Mouse (Mus musculus) megakaryocyte progenitor cell, adult 5-6 weeks (primary cell): ENCODE results near the gene Ascc1. TPM values are rescaled to one million over a fixed set of nuclear protein-coding genes. Genes with fewer than 3 reads are reported as not detected.
"Not testable (repeated sequence)": the region's sequence is repeated elsewhere in the genome, so short reads cannot be mapped to it uniquely, and the experiment has no call there.

Experiments
- ATAC-seq: replicated peaks from 2 replicates; pipeline ENCODE4 v1.8.0; 2016; ENCODE audit warnings: mild to moderate bottlenecking, moderate TSS enrichment, inconsistent platforms; ENCODE audit not compliant: poor library complexity
- total RNA-seq, 2 experiments: library from RNA; stranded (forward) in 1 of 2; stranded (reverse) in 1 of 2; fragments of 157-497, 149-512 nt in 1 of 2; fragments of 200-1000 nt in 1 of 2; gene quantifications; 2 replicates each; pipeline versions ENCODE4 v1.2.3 to v1.2.4; 2015 to 2017

Gene Ascc1
- total RNA-seq, 2 experiments from 2014 or later = 33.2 to 38.3 TPM

DNA sequence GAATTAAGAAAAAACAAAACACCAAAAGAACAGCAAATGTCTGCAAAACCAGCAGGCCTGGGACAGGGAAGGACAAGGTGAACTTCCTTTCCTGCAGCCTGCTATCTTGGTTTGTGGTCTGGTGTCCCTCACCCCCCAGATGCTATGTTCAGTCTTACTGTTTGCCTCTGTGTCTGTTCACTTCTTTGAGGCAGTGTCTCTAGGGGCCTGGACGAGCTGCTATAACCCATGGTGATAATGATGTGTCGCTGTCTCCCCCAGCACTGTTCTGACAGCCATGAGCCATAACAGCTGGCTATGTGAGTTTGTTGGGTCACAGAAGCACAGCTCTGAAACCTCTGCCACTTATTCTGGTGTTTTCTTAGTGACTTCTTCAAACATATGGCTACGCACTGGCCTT, 27.8 kb upstream of the Ascc1 start:
- peak; percentile 12 for ATAC-seq

- ATAC-seq = no peak
Measured at GRCm38 (mm10) chr10:59977141-59977540, 25.5 kb upstream of the Ascc1 start.

GRCm38 (mm10) chr10:59977715-59978343, 24.8 kb upstream of the Ascc1 start:
- no peak for ATAC-seq

GRCm38 (mm10) chr10:59978401-59978800, 24.2 kb upstream of the Ascc1 start:
- ATAC-seq = no peak

GRCm38 (mm10) chr10:59978873-59979743, 23.5 kb upstream of the Ascc1 start:
- ATAC-seq = 0 out of 2 replicates have a peak, but pooled peaks have one; percentile 17

GRCm38 (mm10) chr10:59980815-59981244, 21.8 kb upstream of the Ascc1 start:
- peak; percentile 89 for ATAC-seq

GRCm38 (mm10) chr10:59981336-59981735, 21.3 kb upstream of the Ascc1 start:
- no peak for ATAC-seq

DNA sequence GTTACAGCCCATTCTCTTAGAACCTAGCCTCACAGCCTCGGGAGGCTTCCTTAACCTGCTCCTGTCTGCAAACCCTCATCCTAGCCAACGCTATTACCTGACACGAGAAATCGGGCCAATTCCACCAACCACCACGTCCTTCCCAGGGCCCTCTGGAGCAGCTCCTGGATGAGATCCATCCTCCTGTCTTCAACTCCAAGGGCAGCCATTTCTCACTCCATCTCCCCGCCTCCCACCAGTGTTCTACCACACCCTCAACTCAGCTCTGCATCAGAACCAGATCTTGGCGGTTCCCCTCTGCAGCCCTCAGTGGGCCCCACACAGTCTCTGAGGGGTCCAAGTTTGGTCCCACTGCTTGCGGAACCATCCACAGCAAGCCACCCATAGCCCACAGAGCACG, 20.8 kb upstream of the Ascc1 start:
- ATAC-seq = no peak

DNA sequence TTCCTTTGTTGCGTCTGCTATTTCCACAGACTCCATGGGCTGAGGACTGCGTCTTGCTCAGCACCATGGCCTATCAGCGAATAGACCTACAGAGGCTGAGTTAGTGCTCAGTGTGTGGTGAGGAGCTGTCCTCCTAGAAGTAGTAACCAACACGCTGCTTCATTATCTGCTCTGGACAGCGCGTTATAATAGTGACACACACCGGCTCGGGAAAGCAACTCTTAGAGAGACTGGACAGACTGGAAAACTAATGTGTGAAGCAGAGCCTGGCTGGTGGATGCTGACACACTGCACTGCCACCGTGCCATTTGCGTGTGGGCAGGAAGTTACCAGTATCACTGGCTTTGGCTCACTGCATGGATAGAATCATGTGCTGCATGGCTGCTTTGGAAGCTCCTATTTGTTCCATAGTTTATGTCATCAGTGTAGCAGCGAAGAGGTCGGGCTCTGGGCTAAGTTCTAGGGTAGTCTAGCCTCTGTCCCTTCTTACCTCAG, 20.2 kb upstream of the Ascc1 start:
- ATAC-seq = no peak

DNA sequence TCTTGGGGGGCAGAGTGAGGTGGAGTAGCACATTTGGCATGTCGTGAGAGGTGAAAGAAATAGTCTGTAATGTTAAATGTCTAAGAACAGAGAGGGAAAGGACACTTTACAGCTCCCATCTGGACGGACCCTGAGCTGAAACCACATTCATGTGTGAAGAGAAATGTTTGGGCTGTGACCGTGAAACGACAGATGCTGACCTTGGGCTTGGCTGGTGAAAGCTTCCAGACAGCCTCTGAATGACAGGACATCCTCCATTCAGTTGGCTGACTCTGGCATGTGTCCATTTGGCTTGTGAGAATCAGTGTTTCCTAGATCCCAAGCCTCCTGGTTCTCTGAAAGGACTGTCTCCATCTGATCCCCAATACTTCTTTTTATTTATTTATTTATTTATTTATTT, 14.6 kb upstream of the Ascc1 start:
- no peak for ATAC-seq

GRCm38 (mm10) chr10:59990393-59990792, 12.2 kb upstream of the Ascc1 start:
- no peak for ATAC-seq

DNA sequence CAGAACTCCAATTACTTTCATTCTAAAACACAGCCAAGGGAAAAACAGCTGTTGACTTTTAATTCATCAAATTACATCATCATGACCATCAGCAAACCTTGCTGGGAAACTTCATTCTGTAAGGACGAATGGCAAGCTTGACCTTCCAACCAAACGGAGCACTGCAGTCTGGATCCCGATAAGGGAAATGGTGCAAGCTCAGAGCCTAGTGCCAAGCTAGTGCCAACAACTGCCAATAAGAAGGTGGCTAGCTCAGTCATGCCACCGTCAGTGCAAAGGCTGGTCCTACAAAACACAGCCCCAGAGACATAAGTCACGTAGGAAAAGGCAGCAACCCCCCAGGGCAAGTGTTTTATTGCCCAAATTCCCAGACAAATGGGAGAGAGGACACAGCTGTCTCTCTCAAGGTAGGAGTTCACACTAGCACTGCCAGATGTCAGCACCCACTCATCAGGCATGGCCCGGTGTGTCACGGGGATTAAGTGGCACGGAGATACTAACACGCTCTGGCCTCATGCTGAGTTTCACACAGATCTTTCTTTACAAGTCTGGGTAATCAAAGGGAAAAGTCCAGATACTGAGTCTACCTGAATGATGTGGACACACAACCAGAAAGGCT, 11.2 kb upstream of the Ascc1 start:
- ATAC-seq = no peak

GRCm38 (mm10) chr10:59992024-59992423, 10.6 kb upstream of the Ascc1 start:
- ATAC-seq = no peak

- ATAC-seq = not testable (repeated sequence)
Measured at GRCm38 (mm10) chr10:59993813-59994212, 8.8 kb upstream of the Ascc1 start.

- ATAC-seq = no peak
Measured at GRCm38 (mm10) chr10:59995889-59996288, 6.7 kb upstream of the Ascc1 start.

DNA sequence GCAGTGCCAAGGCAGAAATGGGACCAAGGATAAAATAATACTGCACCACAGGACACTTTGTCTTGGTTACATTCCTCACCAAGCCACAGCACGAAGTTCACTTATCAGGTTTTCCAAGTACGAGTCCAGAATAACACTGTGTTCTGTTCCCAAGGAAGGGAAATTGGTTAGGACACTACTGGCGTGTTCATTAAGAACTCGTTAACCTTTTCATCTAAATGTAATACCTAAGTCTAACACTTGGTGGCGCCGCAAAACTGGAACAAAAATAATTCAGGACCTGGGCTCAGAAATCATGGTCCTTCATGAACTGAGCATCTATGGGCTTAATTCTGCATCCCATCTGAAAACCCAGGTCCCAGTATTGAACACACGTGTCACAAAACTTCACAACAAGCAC, 5.0 kb upstream of the Ascc1 start:
- peak; percentile 58 for ATAC-seq

DNA sequence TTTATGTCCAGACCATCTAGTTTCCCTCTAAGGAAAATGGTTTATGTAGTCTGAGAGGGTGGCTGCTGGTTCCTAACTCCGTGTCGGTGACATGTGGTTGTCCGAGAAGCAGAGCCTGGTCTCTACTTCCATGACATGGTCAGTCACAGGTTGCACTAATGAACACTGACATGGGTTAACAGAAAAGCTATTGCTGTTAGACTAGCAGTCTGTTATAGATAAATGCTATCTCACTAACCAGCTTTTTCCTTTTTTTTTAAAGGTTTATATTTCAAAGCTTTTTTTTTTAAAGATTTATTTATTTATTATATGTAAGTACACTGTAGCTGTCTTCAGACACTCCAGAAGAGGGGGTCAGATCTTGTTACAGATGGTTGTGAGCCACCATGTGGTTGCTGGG, 3.5 kb upstream of the Ascc1 start:
- no peak for ATAC-seq

DNA sequence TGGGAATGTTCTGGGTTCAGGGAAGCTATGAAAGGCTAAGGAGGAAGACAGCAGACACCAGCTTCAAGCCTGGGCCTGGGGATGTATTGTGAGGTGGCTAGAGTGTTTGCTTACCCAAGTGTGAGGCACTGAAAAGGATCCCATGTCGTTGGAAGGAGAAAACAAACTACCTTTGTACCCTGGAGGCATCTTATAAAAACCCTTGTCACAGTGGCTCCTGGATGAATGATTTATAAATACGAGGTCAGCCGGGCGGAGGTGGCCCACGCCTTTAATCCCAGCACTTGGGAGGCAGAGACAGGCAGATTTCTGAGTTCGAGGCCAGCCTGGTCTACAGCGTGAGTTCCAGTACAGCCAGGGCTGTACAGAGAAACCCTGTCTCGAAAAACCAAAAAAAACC, 942 bp upstream of the Ascc1 start:
- ATAC-seq = not testable (repeated sequence)

DNA sequence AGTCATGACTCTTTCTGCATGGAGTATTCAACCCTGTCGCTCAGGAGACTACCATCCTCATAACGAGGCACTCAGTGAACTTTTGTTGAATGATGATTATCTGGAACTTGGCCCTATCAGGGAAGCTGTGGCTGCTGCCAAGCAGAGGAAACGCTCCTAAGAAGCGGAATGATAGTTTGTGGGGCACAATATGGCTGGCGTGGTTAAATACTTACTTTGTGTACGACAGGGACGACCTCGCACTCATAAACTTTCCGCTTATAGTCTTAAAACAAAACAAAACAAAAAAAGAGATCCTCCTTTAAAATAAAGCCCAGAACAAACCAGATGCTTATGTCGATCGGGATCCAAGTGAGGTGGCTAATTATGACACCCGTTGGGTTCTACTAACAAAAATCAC, 402 bp upstream of the Ascc1 start:
- peak; percentile 14; the same call in 1 of the 2 replicates for ATAC-seq

DNA sequence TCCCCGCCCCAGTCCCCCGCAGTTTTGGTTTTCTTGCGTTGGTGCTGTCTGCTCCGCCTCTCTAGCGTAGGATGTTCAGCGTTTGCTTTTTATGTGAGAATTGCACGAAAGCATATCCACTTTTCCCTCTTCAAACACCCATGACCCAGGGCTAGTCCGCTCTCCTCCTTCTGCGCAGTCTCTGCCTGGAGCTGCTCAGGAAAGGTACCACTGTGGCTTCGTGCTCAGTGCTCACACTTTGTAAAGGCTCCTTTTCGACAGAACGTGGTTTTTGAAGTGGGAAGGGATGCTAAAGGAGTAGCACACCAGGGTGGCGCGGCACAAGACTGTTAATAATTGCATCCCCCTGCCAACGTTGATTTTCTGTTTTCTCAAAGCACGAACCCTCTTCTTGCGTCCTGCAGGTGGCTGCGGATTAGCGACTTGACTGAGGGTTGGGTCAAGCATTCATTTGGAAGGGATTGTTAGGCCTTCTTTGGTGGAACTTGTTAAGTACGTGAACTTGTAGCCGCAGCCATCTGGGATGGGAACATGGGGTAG, 678 bp downstream of the Ascc1 start:
- peak; percentile 2; the same call in 1 of the 2 replicates for ATAC-seq

- ATAC-seq = no peak
Measured at GRCm38 (mm10) chr10:60003847-60004246, 1.2 kb downstream of the Ascc1 start.
